Mouse (Mus musculus): ENCODE data around the gene Adgrg2. TPM values are rescaled to one million over a fixed set of nuclear protein-coding genes. Genes with fewer than 3 reads are reported as not detected.

Gene Adgrg2
- polyA plus RNA-seq, 1 experiment from 2014 or later: 0.99 TPM

- H3K4me3 ChIP-seq (ENCODE audit: low read length): no peak overlapping the region
- H3K4me1 ChIP-seq (ENCODE audit: control insufficient read depth, insufficient read depth, low read length): no peaks in the 10 kb centered on the region
- no peak overlapping the region for H3K9ac ChIP-seq (ENCODE audit: low read depth, low read length)
- 63% methylated on average over 2 of the region's 2 CpGs for WGBS
- H3K36me3 ChIP-seq (ENCODE audit: control insufficient read depth, insufficient read depth, low read length): no peaks in the 10 kb centered on the region; the same call in 1 of the 2 replicates
- ATAC-seq (ENCODE audit: low FRiP score, low TSS enrichment): no peak
- no peak overlapping the region for H3K4me2 ChIP-seq (replicated peaks; ENCODE audit: low read depth, low read length)
- H3K27me3 ChIP-seq (ENCODE audit: control insufficient read depth, insufficient read depth, low read length): no peaks in the 10 kb centered on the region
- no peaks in the 10 kb centered on the region for H3K9me3 ChIP-seq (ENCODE audit: control insufficient read depth, low read length)
- no peak overlapping the region for H3K27ac ChIP-seq (ENCODE audit: low read depth, low read length)
These were observed 152.3 kb downstream of the Adgrg2 start for GRCm38 (mm10) chrX:160542772-160543171.

Other genes with a start within 250 kb of the Adgrg2 start
- 10.5 and 20.6 TPM in 2 replicates for gene Phka2, start 111.5 kb downstream of the Adgrg2 start, polyA plus RNA-seq (2014; fragmentation: Nextera tagmentation; extraction: Ambion mirVana)